Mouse (Mus musculus) layer of hippocampus, postnatal 14 days (tissue): ENCODE measurements around the gene Rbpj. TPM values are rescaled to one million over a fixed set of nuclear protein-coding genes. Genes with fewer than 3 reads are reported as not detected.

Experiments
- DNase-seq, 2 experiments: peaks; one replicate each; pipeline ENCODE4 v3.0.0; 2021 to 2022; ENCODE audit warnings: low spot score in 2 of 2, mixed read lengths in 1 of 2
- total RNA-seq, 2 experiments: library from RNA; stranded (reverse); gene quantifications; 2 replicates each; pipeline ENCODE4 v1.2.3; 2021

The Rbpj gene
- total RNA-seq, 2 experiments from 2014 or later, result 26.9 to 29.3 TPM

DNA sequence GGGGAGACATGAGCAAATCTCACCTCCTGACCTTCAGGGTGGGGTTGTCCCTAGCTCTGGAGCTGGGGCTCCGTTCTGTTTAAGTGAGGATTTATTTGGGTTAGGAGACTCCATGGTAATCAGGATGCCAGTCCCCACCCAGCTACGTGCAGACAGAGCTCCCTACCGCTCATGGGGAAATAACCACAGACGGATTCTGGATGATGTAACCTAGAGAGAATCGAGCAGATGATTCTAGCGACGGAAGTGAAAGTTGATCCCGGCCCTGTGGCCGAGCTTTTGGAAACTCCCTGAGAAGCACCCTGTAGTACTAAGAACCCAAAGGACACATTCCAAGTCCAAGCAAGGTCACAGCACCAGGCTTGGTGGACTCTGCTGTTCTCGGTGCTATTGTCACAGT is 43.5 kb downstream of the Rbpj start:
- no peak for DNase-seq

- DNase-seq, result no peak
Observed at GRCm38 (mm10) chr5:53509927-53510326, 44.0 kb downstream of the Rbpj start.

- no peak for DNase-seq
Observed at GRCm38 (mm10) chr5:53511426-53511825, 45.5 kb downstream of the Rbpj start.

DNA sequence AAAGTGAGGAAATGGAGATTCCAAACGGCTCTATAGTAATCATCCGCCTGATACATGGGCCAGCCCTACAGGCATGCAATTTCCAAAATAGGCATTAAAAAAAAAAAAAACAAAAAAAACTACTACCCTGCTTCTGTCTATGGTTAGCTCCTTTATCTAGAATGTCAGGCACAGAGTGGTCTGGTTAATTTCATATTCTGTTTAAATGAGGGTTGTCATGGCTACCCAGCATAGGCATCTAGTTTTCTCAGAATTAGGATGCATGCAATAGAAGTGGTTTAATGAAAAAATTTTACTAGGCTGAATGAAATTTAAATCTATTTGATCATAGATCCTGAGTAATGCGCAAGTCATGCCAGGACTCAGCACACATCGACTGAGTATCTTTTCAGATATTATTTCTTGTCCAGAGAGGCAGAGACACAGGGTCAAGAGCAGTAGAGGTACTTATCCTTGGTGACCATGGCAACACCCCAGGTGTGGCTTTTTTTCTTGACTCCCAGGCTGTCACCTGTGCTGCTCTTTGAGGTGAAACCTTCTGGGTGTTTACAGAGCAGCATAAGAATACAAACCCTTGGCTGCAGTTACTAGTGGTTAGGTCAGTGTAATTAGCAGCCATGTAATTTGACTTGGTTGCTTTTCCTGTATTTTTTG is 49.1 kb downstream of the Rbpj start:
- no peak for DNase-seq

- no peak for DNase-seq
Observed at GRCm38 (mm10) chr5:53516482-53516881, 50.5 kb downstream of the Rbpj start.

DNA sequence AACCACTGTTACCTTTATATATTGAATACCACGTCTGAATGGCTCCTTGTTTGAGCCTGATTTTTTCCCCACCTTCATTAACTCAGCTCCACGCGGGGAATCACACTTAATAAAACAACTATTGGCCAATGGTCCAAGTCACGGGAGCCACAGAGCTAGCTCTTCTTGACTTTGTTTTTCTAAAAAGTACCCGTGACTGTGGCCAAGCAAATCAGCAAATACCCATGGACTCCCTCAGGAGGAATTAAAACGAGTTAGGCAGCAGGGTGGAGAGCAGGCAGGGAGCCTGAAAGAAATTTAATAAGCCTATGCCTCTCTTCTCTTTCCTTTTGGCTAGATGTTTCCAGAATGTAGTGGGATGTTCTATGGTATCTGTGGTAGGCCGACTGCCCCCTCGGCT is 51.9 kb downstream of the Rbpj start:
- no peak for DNase-seq

DNA sequence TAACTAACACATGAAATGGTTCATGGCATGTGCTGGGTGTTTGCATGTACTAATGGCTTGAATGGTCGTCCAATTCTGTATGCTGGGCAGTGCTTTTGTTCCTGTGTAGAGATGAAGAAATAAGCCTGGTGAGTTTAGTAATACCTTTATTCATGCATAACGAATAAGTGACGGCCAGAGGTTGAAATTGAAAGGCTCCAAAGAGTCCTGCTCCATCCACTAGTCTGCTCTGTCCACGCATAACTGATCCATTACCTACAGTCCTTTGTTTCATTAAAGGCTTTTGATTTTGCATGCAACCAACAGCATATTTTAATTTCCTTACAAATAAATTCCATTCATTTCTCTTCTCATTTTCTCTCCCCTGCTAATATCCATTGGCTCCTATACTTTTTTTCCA is 53.2 kb downstream of the Rbpj start:
- no peak for DNase-seq

DNA sequence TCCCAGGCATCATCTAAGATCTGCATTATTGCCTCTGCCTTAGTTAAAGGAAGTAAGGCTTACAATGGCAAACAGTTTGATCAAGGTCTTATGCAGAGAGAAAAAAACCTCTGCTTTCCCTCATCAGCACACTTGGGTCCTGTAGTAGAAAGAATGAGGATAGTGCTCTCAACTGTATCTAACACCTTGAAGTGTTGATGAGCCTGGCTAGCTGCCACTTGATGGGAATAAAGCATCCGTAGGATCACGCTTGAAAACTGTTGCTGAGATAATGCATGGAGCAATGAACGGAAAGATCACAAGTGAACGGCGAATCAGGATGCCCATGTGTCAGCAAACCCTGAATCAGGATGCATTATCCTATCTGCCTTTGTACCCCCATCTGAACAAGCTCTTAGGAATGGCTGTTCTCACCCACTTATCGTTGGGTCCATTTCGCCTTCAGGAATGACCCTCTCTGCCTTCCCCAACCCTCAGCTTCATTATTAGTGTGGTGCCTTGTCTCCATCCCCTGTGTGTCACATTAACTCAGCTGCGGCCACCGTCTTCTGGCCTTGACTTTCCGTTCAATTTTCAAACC is 54.1 kb downstream of the Rbpj start:
- DNase-seq, result no peak

GRCm38 (mm10) chr5:53523046-53523445 is 57.1 kb downstream of the Rbpj start:
- DNase-seq, result peak; percentile 25 to 26

DNA sequence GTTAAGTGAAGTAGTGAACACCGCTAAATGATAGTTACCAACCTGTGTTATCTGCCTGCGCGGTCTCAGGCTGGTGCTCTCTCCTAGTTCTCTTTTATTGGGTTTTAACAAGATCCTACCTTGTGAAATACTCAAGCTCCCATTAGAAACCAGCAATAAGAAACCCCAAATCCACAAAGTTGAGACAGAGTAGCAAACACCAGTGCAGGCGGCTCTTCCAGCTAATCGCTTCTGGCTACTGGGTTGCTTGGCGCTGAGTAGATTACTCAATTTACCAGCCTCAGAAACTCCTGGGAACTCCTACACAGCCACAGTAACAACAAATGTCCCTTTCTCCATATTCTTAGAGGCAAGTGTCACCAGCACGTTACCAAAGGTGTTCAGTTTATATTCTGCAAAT is 58.2 kb downstream of the Rbpj start:
- no peak for DNase-seq

GRCm38 (mm10) chr5:53524831-53525230 is 58.9 kb downstream of the Rbpj start:
- no peak for DNase-seq

DNA sequence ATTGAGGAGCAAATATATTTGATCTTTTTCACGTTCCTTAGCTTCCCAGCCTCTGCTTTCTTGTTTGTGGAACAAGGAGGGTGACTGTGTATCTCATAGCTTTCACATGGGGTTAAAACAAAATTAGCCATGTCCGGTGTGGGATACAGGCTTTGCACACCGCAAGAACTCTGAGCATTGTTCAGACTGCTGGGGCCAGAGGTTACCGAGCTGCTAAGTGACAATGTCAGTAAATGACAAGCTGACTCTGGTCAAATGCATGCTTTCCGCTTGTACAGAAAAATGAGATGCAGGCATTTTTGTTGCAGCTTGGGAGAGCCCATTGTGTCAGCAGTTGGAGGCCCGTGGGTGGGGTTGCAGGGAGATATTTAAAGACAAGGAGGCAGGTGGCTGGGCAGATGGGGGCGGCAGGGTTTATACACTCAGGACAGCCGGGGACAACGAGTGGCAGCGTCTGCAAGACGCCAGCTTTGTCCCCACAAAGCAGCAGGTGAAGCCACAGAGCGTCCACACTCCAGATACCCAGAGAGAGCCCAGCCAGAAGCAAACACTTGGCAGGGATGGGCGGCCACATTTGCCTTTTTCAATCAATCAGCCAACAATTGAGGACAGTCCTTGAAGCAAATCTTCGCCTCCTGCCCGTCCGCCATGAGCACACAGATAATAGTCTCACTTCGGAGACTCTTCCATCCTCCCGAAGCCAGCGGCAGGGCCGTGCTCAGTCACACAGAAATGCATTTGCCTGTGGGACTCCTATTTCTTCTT is 59.5 kb downstream of the Rbpj start:
- DNase-seq, result peak; percentile 50 to 61

GRCm38 (mm10) chr5:53526070-53526430 is 60.1 kb downstream of the Rbpj start:
- DNase-seq, result no peak

DNA sequence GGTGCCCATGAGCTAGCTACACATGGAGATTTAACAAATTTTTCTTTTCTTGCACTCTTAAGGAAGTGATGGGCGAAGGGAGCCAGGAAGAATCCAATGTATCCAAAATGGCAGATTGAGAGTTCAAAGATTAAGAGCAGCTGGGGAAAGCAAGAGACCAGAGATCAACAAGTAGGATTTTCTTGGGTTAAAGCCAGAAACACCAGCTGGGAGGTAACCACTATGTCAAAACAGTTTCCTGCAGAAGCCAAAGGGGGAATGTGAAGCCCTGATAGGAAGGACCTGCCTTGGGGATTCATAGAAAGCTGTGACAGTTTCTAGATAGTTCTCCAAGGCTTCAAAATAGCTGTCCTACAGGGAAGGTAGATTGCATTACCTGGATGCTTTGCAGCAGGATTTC is 63.9 kb downstream of the Rbpj start:
- DNase-seq, result no peak

- DNase-seq, result no peak
Observed at GRCm38 (mm10) chr5:53535096-53535495, 69.1 kb downstream of the Rbpj start.

DNA sequence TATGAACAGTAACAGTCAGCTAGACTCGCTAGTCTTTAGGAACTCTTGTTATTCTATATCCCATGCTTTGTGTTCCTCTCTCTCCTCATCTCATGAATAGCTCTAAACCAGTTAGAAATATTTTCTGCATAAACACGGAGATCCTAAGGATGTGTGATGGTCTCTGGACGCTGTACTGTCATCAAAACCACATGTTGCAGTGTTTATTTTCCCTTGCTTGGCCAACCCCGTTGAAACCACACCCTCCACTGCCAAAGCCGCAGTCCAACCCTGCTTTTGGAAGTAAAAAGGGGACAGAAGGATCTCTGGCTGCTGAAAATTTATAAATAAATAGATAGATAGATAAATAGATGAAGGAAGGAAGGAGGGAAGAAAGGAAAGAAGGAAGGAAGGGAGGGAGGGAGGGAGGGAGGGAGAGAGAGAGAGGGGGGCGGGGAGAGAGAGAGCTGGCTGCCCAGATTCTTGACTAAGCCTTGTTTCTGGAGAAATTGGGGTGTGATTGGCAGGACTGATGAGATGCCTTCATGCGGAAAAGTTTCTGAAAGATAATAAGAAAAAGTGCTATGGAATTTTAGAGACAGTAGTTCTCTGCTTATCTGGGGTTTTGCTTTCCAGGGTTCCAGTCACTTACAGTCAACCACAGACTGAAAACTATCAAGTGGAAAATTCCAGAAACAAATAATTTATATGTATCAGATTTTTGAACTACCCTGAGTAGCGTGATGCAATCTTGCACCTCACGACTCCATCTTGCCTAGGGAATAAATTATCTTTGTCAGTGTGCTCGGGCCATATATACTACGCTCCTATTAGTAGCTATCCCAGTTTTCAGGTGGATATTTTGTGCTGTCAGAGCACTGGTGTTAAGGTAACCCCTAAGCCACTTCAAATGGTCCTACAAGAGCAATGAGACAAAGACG is 70.9 kb downstream of the Rbpj start:
- no peak for DNase-seq

DNA sequence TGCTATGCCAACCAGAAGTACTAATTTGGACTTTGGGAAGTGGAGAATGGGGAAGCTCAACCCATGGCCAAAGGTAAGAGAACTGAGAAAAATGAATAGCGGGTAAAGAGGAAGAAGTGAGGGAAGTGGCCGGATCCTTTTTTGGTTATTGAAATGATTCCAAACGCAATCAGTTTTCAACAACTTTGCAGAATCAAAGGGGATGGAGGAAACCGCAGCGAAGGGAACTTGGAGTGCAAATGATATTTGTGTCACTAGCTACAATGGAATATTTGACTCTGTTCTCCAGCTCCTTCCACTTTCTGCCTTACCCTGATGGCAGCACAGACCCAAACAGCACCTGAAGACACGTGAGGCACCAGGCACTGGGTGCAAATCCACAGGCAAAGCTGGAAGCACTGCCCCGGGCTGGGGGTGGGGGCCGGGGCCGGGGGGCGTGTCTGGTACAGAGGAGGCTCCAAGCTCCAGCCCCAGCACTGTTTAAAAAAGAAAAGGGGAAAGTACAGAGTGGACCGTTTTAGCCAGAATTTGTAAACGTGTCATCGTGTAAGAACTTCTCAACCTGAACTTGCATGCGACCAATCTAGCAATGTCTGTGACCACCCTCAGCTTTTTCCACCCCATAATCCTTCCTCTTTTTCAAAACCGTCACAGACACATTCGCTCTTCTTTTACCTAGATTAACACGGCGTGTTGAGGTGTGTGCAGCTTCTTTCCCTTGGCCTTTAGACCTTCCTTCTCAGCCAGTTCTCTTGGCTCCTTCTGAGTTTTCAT is 74.1 kb downstream of the Rbpj start:
- DNase-seq, result no peak

GRCm38 (mm10) chr5:53542073-53542472 is 76.1 kb downstream of the Rbpj start:
- DNase-seq, result no peak

GRCm38 (mm10) chr5:53543399-53543798 is 77.4 kb downstream of the Rbpj start:
- no peak for DNase-seq

DNA sequence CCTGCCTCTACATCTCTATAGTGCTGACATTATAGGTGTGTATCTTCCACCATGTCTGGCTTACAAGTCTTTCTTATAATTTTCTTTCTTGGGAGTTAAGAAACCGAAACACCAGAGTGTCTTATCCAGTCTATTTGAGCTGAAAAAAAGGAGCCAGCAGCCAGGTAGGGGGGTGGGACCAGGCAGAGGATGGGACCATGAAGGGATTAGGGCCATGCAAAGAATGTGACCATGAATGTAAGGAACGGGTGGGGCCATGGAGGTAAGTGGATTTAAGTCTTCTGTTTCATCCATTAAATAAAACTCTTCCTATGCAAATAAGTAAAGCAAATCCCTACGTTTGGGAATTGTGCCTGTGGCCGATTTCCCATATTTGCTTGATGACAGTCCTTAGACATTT is 78.0 kb downstream of the Rbpj start:
- DNase-seq, result no peak

DNA sequence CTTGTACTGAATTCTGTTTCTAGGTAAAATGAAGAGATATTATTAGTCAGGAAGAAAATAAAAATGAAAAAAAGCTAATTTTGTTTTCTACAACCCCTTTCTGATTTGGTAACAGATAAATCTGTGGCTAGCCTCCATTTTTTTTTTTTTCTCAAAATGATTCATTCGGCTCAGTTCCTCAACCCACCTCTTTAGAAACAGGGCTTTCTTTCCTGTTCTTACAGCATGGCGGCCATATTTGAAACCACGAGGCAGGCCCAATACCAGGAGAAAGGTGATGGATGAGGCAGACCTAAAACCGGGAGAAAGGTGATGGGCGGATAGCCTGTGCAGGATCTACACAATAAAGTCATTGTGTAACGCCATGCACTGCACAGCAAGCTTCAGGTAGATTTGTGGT is 80.5 kb downstream of the Rbpj start:
- no peak for DNase-seq
